Comparison of ENCODE assay signal across 10 mouse cellular contexts in genomic region chr17:69105799-69106401, GRCm38 (mm10). TPM values are rescaled to one million over a fixed set of nuclear protein-coding genes. Genes with fewer than 3 reads are reported as not detected.
DNase-seq lines count a peak whose midpoint lies in the region; ATAC-seq and TF ChIP-seq lines count a peak whose summit lies in the region.
"Had no signal": no experiment of that assay in that cellular context is flagged by ENCODE, and none has a peak within 500 bp of the region (broad histone marks: within the 10 kb centered on the region; RNA-seq: fewer than 3 reads in every experiment).

No protein-coding gene starts in this region.

- no peak overlapping the region for H3K9ac ChIP-seq in neural tube, embryonic 15.5 days (replicated peaks)
- H3K9ac ChIP-seq in intestine, postnatal 0 days (ENCODE audit: low read depth, low read length), result no peak overlapping the region
- H3K9ac ChIP-seq in liver, adult 2 months (ENCODE audit: low read depth, low read length), result no peak overlapping the region
- H3K9ac ChIP-seq: embryonic facial prominence, embryonic 15.5 days had no signal

- 0 out of 2 replicates have a peak, but pooled peaks cover 2% of the 10 kb centered on the region for H3K27me3 ChIP-seq in neural tube, embryonic 15.5 days (replicated peaks)
- H3K27me3 ChIP-seq in intestine, postnatal 0 days (replicated peaks; ENCODE audit: control insufficient read depth, insufficient read depth, low read length), result no peaks in the 10 kb centered on the region
- no peaks in the 10 kb centered on the region for H3K27me3 ChIP-seq in liver, adult 2 months (ENCODE audit: control insufficient read depth, insufficient read depth, low read length)
- H3K27me3 ChIP-seq: embryonic facial prominence, embryonic 15.5 days had no signal

- H3K9me3 ChIP-seq in neural tube, embryonic 15.5 days (replicated peaks), result no peaks in the 10 kb centered on the region
- no peaks in the 10 kb centered on the region for H3K9me3 ChIP-seq in intestine, postnatal 0 days (ENCODE audit: control insufficient read depth)
- H3K9me3 ChIP-seq: embryonic facial prominence, embryonic 15.5 days had no signal

- no peak overlapping the region for H3K4me3 ChIP-seq in neural tube, embryonic 15.5 days (replicated peaks)
- no peak overlapping the region for H3K4me3 ChIP-seq in intestine, postnatal 0 days (ENCODE audit: low read depth, low read length)
- no peak overlapping the region for H3K4me3 ChIP-seq in liver, adult 2 months (ENCODE audit: insufficient read depth, low read depth, low read length)
- H3K4me3 ChIP-seq: embryonic facial prominence, embryonic 15.5 days had no signal

- TF ChIP-seq CTCF in intestine, postnatal 0 days (IDR thresholded peaks at IDR 0.05; ENCODE audit: low read depth), result peak; percentile 81
- peak; percentile 32; the same call in 1 of the 2 replicates for TF ChIP-seq CTCF in liver, adult 2 months (IDR thresholded peaks at IDR 0.05; ENCODE audit: low read depth, low read length)

- 0 out of 2 replicates have a peak, but pooled peaks cover 3% of the 10 kb centered on the region for H3K4me1 ChIP-seq in neural tube, embryonic 15.5 days
- no peaks in the 10 kb centered on the region for H3K4me1 ChIP-seq in intestine, postnatal 0 days (replicated peaks; ENCODE audit: control insufficient read depth, insufficient read depth, low read length)
- peaks cover 5% of the 10 kb centered on the region for H3K4me1 ChIP-seq in liver, adult 2 months (ENCODE audit: control insufficient read depth, insufficient read depth, low read length)
- H3K4me1 ChIP-seq: embryonic facial prominence, embryonic 15.5 days had no signal

- WGBS in neural tube, embryonic 15.5 days, result 36% methylated on average over 5 of the region's 5 CpGs
- WGBS in intestine, postnatal 0 days, result 17% methylated on average over 5 of the region's 5 CpGs
- 16% methylated on average over 5 of the region's 5 CpGs for WGBS in liver, adult 2 months

- peak; percentile 42 for DNase-seq in neural tube, embryonic 10.5 days (ENCODE audit: extremely low spot score, low spot score)
- DNase-seq in adrenal gland, postnatal 25 days, result peak; percentile 18
- peak; percentile 47 for DNase-seq in forelimb bud, embryonic 11.5 days (ENCODE audit: low read depth, low spot score)
- peak; percentile 51 for DNase-seq in liver, adult 2 months (ENCODE audit: extremely low read depth, low read depth, low spot score)
- peak; percentile 54 for DNase-seq in retina, postnatal 7 days (ENCODE audit: low read depth, low spot score)
- no peak for DNase-seq in thymus, postnatal 25 days

- no peak overlapping the region for H3K27ac ChIP-seq in neural tube, embryonic 15.5 days (replicated peaks)
- H3K27ac ChIP-seq in intestine, postnatal 0 days (ENCODE audit: low read depth, low read length), result peak overlapping the region; percentile 68
- no peak overlapping the region for H3K27ac ChIP-seq in liver, adult 2 months (replicated peaks; ENCODE audit: insufficient read depth, low read depth, low read length)
- H3K27ac ChIP-seq: embryonic facial prominence, embryonic 15.5 days; macrophage had no signal

- H3K4me2 ChIP-seq in neural tube, embryonic 15.5 days, result no peak overlapping the region
- H3K4me2 ChIP-seq in intestine, postnatal 0 days (replicated peaks; ENCODE audit: low read depth), result peak overlapping the region; percentile 45
- H3K4me2 ChIP-seq: embryonic facial prominence, embryonic 15.5 days had no signal

- H3K79me2 ChIP-seq in liver, adult 2 months (ENCODE audit: control insufficient read depth, insufficient read depth, low read length), result no peaks in the 10 kb centered on the region

- no peaks in the 10 kb centered on the region for H3K36me3 ChIP-seq in neural tube, embryonic 15.5 days
- no peaks in the 10 kb centered on the region for H3K36me3 ChIP-seq in intestine, postnatal 0 days (ENCODE audit: control insufficient read depth, insufficient read depth)
- no peaks in the 10 kb centered on the region for H3K36me3 ChIP-seq in liver, adult 2 months (ENCODE audit: control insufficient read depth, insufficient read depth, low read length)
- H3K36me3 ChIP-seq: embryonic facial prominence, embryonic 15.5 days had no signal

- TF ChIP-seq POLR2A in liver, adult 2 months (IDR thresholded peaks at IDR 0.05; ENCODE audit: extremely low read depth, insufficient read depth, low read length), result no peak

- ATAC-seq in neural tube, embryonic 15.5 days (ENCODE audit: low FRiP score), result no peak
- ATAC-seq in intestine, postnatal 0 days, result no peak

RNA-seq across cellular contexts. Expression of gene Epb41l3, which starts 30.4 kb away (rescaled TPM):
- 134 and 142 TPM in 2 replicates for polyA plus RNA-seq in neural tube, embryonic 15.5 days (2015; fragmentation: Nextera tagmentation; extraction: Ambion mirVana)
- 12.0 and 16.3 TPM in 2 replicates for total RNA-seq in adrenal gland, postnatal 25 days (2021)
- polyA plus RNA-seq in intestine, postnatal 0 days (2015; fragmentation: Nextera tagmentation; extraction: Ambion mirVana), result 174 and 213 TPM in 2 replicates
- 2.5 and 3.6 TPM in 2 replicates for total RNA-seq in liver, adult 2 months (2014; rRNA removed)
- polyA plus RNA-seq in liver, adult 2 months (2012; rRNA removed), result 0.44 and 0.69 TPM in 2 replicates

Comparison
In these comparisons a context has a peak if more than half of its experiments do, and no peak if none do; other contexts are left out.
1. RNA of gene Epb41l3, which starts 30.4 kb away (polyA plus RNA-seq): 174 to 213 TPM in intestine, postnatal 0 days and 134 to 142 TPM in neural tube, embryonic 15.5 days; 0.44 to 0.69 TPM in liver, adult 2 months; every median in the first group is over 10 times any median in the second.